Mouse (Mus musculus) midbrain, embryonic 11.5 days (tissue): ENCODE results near the gene Setdb2. TPM values are rescaled to one million over a fixed set of nuclear protein-coding genes. Genes with fewer than 3 reads are reported as not detected.
"Not testable (repeated sequence)": the region's sequence is repeated elsewhere in the genome, so short reads cannot be mapped to it uniquely, and the experiment has no call there.

ENCODE experiments used
- ATAC-seq: fragments of 200-750 bp; cut with Nextera tagmentation; 2 replicates; pipeline ENCODE4 v1.8.0; 2017; ENCODE audit warnings: moderate TSS enrichment, moderate library complexity; ENCODE audit not compliant: low FRiP score
- DNase-seq: peaks from one replicate; pipeline ENCODE4 v3.0.0; 2015; ENCODE audit warnings: low spot score; ENCODE audit errors: missing footprints
- H3K27ac ChIP-seq: fragments of 300-500 bp; sonication (generic); 2 replicates; pipeline ENCODE4 v1.5.1; 2014; ENCODE audit warnings: low read depth, low read length
- H3K27me3 ChIP-seq: fragments of 300-500 bp; sonication (generic); 2 replicates; pipeline ENCODE4 v1.6.1; 2014; ENCODE audit warnings: mild to moderate bottlenecking, low read length, moderate library complexity, mixed read lengths; ENCODE audit not compliant: control insufficient read depth, insufficient read depth
- H3K36me3 ChIP-seq: fragments of 300-500 bp; sonication (generic); 2 replicates; pipeline ENCODE4 v1.6.1; 2014; ENCODE audit warnings: mild to moderate bottlenecking, low read length, moderate library complexity, mixed read lengths; ENCODE audit not compliant: control insufficient read depth, insufficient read depth
- H3K4me1 ChIP-seq: fragments of 300-500 bp; sonication (generic); 2 replicates; pipeline ENCODE4 v1.6.1; 2014; ENCODE audit warnings: low read length; ENCODE audit not compliant: control insufficient read depth, insufficient read depth
- H3K4me2 ChIP-seq: fragments of 300-500 bp; sonication (generic); 2 replicates; pipeline ENCODE4 v1.6.1; 2014; ENCODE audit warnings: mild to moderate bottlenecking, moderate library complexity
- H3K4me3 ChIP-seq: fragments of 300-500 bp; sonication (generic); 2 replicates; pipeline ENCODE4 v1.5.1; 2014; ENCODE audit warnings: low read depth, low read length
- H3K9ac ChIP-seq: fragments of 300-500 bp; sonication (generic); 2 replicates; pipeline ENCODE4 v1.6.1; 2014; ENCODE audit warnings: low read length
- H3K9me3 ChIP-seq: fragments of 300-500 bp; sonication (generic); 2 replicates; pipeline ENCODE4 v1.6.1; 2016; ENCODE audit warnings: low read length; ENCODE audit not compliant: control insufficient read depth
- WGBS: fragments of 180-500 bp; shearing (Covaris S2); extraction: QIAGEN DNeasy Blood & Tissue Kit; methylation state at CpG from one replicate; pipeline ENCODE4 v1.1.7; 2014; 5-methylcytosine and 5-hydroxymethylcytosine counted together
- polyA plus RNA-seq: library from polyadenylated mRNA; unstranded; fragments of >200 nt; fragmentation: Nextera tagmentation; extraction: Ambion mirVana; gene quantifications from 2 replicates; pipeline ENCODE4 v1.2.1, GENCODE M21; 2014

The Setdb2 gene
- polyA plus RNA-seq, 1 experiment from 2014 or later, result 13.7 TPM

- no peaks in the 10 kb centered on the region for H3K36me3 ChIP-seq
- H3K9me3 ChIP-seq, result no peaks in the 10 kb centered on the region
- no peak overlapping the region for H3K27ac ChIP-seq
- peak overlapping the region; percentile 78 for H3K9ac ChIP-seq
- DNase-seq (peak; percentile 85), ATAC-seq (no peak)
- peak overlapping the region; percentile 68 for H3K4me3 ChIP-seq
- WGBS, result 29% methylated on average over 7 of the region's 7 CpGs
- H3K4me2 ChIP-seq, result peak overlapping the region; percentile 59
- H3K27me3 ChIP-seq, result no peaks in the 10 kb centered on the region
- H3K4me1 ChIP-seq, result no peaks in the 10 kb centered on the region
These were observed 645 bp downstream of the Setdb2 start for GRCm38 (mm10) chr14:59440039-59440438.

- Histone ChIP-seq H3K27ac (no peak overlapping the region), H3K4me1 (no peaks in the 10 kb centered on the region), H3K9me3 (no peaks in the 10 kb centered on the region), H3K4me2 (no peak overlapping the region), H3K36me3 (no peaks in the 10 kb centered on the region), H3K27me3 (no peaks in the 10 kb centered on the region), H3K9ac (no peak overlapping the region), H3K4me3 (no peak overlapping the region)
- WGBS, result 88% methylated on average over 2 of the region's 2 CpGs
- DNase-seq, result no peak
- no peak for ATAC-seq
These were observed 2.2 kb downstream of the Setdb2 start for GRCm38 (mm10) chr14:59438505-59438904.

GRCm38 (mm10) chr14:59437398-59437797 lies 3.3 kb downstream of the Setdb2 start:
- Histone ChIP-seq H3K4me3 (no peak overlapping the region), H3K9me3 (no peaks in the 10 kb centered on the region), H3K4me2 (no peak overlapping the region), H3K4me1 (no peaks in the 10 kb centered on the region), H3K27me3 (no peaks in the 10 kb centered on the region), H3K9ac (no peak overlapping the region), H3K36me3 (no peaks in the 10 kb centered on the region), H3K27ac (no peak overlapping the region)
- ATAC-seq (no peak), DNase-seq (no peak)
- WGBS, result 94% methylated on average over 3 of the region's 3 CpGs

- Histone ChIP-seq H3K9ac (no peak overlapping the region), H3K27ac (no peak overlapping the region), H3K27me3 (no peaks in the 10 kb centered on the region), H3K9me3 (no peaks in the 10 kb centered on the region), H3K4me2 (no peak overlapping the region), H3K4me1 (no peaks in the 10 kb centered on the region), H3K4me3 (no peak overlapping the region), H3K36me3 (no peaks in the 10 kb centered on the region)
- DNase-seq (no peak), ATAC-seq (no peak)
These were observed 5.5 kb downstream of the Setdb2 start for GRCm38 (mm10) chr14:59435206-59435605.

GRCm38 (mm10) chr14:59433902-59434301 lies 6.8 kb downstream of the Setdb2 start:
- Histone ChIP-seq H3K9me3 (no peaks in the 10 kb centered on the region), H3K4me2 (no peak overlapping the region), H3K27ac (no peak overlapping the region), H3K27me3 (no peaks in the 10 kb centered on the region), H3K4me1 (no peaks in the 10 kb centered on the region), H3K4me3 (no peak overlapping the region), H3K9ac (no peak overlapping the region), H3K36me3 (no peaks in the 10 kb centered on the region)
- no peak for ATAC-seq
- WGBS, result 69% methylated on average over 2 of the region's 2 CpGs
- no peak for DNase-seq

- WGBS, result 88% methylated on average over 1 of the region's 1 CpGs
- H3K27me3 ChIP-seq, result no peaks in the 10 kb centered on the region
- H3K4me3 ChIP-seq, result no peak overlapping the region
- no peak overlapping the region for H3K4me2 ChIP-seq
- no peak for ATAC-seq
- no peaks in the 10 kb centered on the region for H3K4me1 ChIP-seq
- no peaks in the 10 kb centered on the region for H3K36me3 ChIP-seq
- H3K27ac ChIP-seq, result no peak overlapping the region
- DNase-seq, result no peak
- no peaks in the 10 kb centered on the region for H3K9me3 ChIP-seq
- no peak overlapping the region for H3K9ac ChIP-seq
These were observed 10.1 kb downstream of the Setdb2 start for GRCm38 (mm10) chr14:59430556-59430955.

GRCm38 (mm10) chr14:59422912-59423663 lies 17.6 kb downstream of the Setdb2 start:
- H3K9ac ChIP-seq, result no peak overlapping the region
- DNase-seq, result no peak
- no peaks in the 10 kb centered on the region for H3K4me1 ChIP-seq
- H3K27ac ChIP-seq, result no peak overlapping the region
- H3K27me3 ChIP-seq, result no peaks in the 10 kb centered on the region
- H3K9me3 ChIP-seq, result no peaks in the 10 kb centered on the region
- no peak overlapping the region for H3K4me3 ChIP-seq
- 82% methylated on average over 11 of the region's 11 CpGs for WGBS
- no peak overlapping the region for H3K4me2 ChIP-seq
- no peak for ATAC-seq
- no peaks in the 10 kb centered on the region for H3K36me3 ChIP-seq

- Histone ChIP-seq H3K4me1 (no peaks in the 10 kb centered on the region), H3K27ac (no peak overlapping the region), H3K4me3 (no peak overlapping the region), H3K4me2 (no peak overlapping the region), H3K9ac (no peak overlapping the region), H3K27me3 (no peaks in the 10 kb centered on the region), H3K9me3 (no peaks in the 10 kb centered on the region), H3K36me3 (no peaks in the 10 kb centered on the region)
- DNase-seq (no peak), ATAC-seq (no peak)
- WGBS, result 89% methylated on average over 4 of the region's 4 CpGs
These were observed 22.5 kb downstream of the Setdb2 start for GRCm38 (mm10) chr14:59418171-59418570.

GRCm38 (mm10) chr14:59414979-59415378 lies 25.7 kb downstream of the Setdb2 start:
- 94% methylated on average over 2 of the region's 2 CpGs for WGBS
- not testable (repeated sequence) for H3K4me1 ChIP-seq, H3K9me3 ChIP-seq, H3K4me2 ChIP-seq, H3K27me3 ChIP-seq, H3K4me3 ChIP-seq, H3K27ac ChIP-seq, H3K36me3 ChIP-seq, DNase-seq, H3K9ac ChIP-seq, ATAC-seq
